In genomic region chr8:70772890-70773289, GRCm38 (mm10) we compare ENCODE assay signal across 13 mouse cellular contexts. TPM values are rescaled to one million over a fixed set of nuclear protein-coding genes. Genes with fewer than 3 reads are reported as not detected.
A peak's percentile ranks its signal among the peaks of the same experiment; 100 is the strongest.
DNase-seq lines count a peak whose midpoint lies in the region; ATAC-seq and TF ChIP-seq lines count a peak whose summit lies in the region.
"Had no signal": no experiment of that assay in that cellular context is flagged by ENCODE, and none has a peak within 500 bp of the region (broad histone marks: within the 10 kb centered on the region; RNA-seq: fewer than 3 reads in every experiment).

No protein-coding gene starts in this region.

- H3K9me3 ChIP-seq in lung, postnatal 0 days (ENCODE audit: low read length): no peaks in the 10 kb centered on the region
- no peaks in the 10 kb centered on the region for H3K9me3 ChIP-seq in embryonic facial prominence, embryonic 15.5 days (replicated peaks)
- no peaks in the 10 kb centered on the region for H3K9me3 ChIP-seq in neural tube, embryonic 15.5 days (replicated peaks)
- H3K9me3 ChIP-seq: heart, embryonic 15.5 days had no signal

- H3K27me3 ChIP-seq in lung, postnatal 0 days (replicated peaks; ENCODE audit: insufficient read depth, low read length): no peaks in the 10 kb centered on the region
- H3K27me3 ChIP-seq in embryonic facial prominence, embryonic 15.5 days: no peaks in the 10 kb centered on the region
- no peaks in the 10 kb centered on the region for H3K27me3 ChIP-seq in neural tube, embryonic 15.5 days (replicated peaks)
- H3K27me3 ChIP-seq: heart, embryonic 15.5 days had no signal

- peak overlapping the region; percentile 94 for H3K27ac ChIP-seq in gastrocnemius, adult 2 months
- H3K27ac ChIP-seq in lung, postnatal 0 days (ENCODE audit: low read length): 0 out of 2 replicates have a peak overlapping the region, but pooled peaks have one; percentile 21
- H3K27ac ChIP-seq in embryonic facial prominence, embryonic 15.5 days (replicated peaks): peak overlapping the region; percentile 69
- H3K27ac ChIP-seq in neural tube, embryonic 15.5 days (replicated peaks): peak overlapping the region; percentile 67; the same call in 1 of the 2 replicates

- no peak for ATAC-seq in lung, postnatal 0 days
- ATAC-seq in embryonic facial prominence, embryonic 15.5 days (ENCODE audit: insufficient number of reproducible peaks, low FRiP score, low TSS enrichment, low read depth): no peak
- ATAC-seq in neural tube, embryonic 15.5 days (ENCODE audit: low FRiP score): no peak
- no peak for ATAC-seq in CD4-positive, CD25-positive, alpha-beta regulatory T cell, adult 4 months
- ATAC-seq: liver, postnatal 0 days had no signal

- intact Hi-C loops in gastrocnemius, adult 2 months (cut with DNase I): loop anchor here (1.0 kb wide), 1 partner anchor 11 kb away; no protein-coding TSS in a partner anchor
- intact Hi-C loops in heart, postnatal 36 days (cut with DNase I): loop anchor here (5.0 kb wide), 1 partner anchor 69 kb away; no protein-coding TSS in a partner anchor

- DNase-seq in gastrocnemius, adult 2 months: peak; percentile 55
- DNase-seq in gastrocnemius, adult 8-10 months (ENCODE audit: low spot score in 2 of 2): no peak
- DNase-seq in lung, postnatal 0 days (ENCODE audit: low spot score): peak; percentile 54
- no peak for DNase-seq in lung, postnatal 4 days
- DNase-seq in heart, postnatal 36 days: no peak
- DNase-seq: embryo, embryonic 11 days; kidney, postnatal 14 days; liver, postnatal 0 days; retina, postnatal 1 day had no signal

- H3K4me3 ChIP-seq in gastrocnemius, adult 2 months: peak overlapping the region; percentile 89
- no peak overlapping the region for H3K4me3 ChIP-seq in lung, postnatal 0 days (ENCODE audit: low read depth, low read length)
- H3K4me3 ChIP-seq in embryonic facial prominence, embryonic 15.5 days (replicated peaks): no peak overlapping the region
- no peak overlapping the region for H3K4me3 ChIP-seq in neural tube, embryonic 15.5 days (replicated peaks)
- H3K4me3 ChIP-seq: heart, embryonic 15.5 days had no signal

- peaks cover 6% of the 10 kb centered on the region; the same call in 1 of the 2 replicates for H3K36me3 ChIP-seq in lung, postnatal 0 days (ENCODE audit: insufficient read depth, low read length)
- H3K36me3 ChIP-seq in embryonic facial prominence, embryonic 15.5 days: peaks cover 41% of the 10 kb centered on the region
- peaks cover 61% of the 10 kb centered on the region for H3K36me3 ChIP-seq in neural tube, embryonic 15.5 days

- 60% methylated on average over 9 of the region's 9 CpGs for WGBS in lung, postnatal 0 days
- WGBS in embryonic facial prominence, embryonic 15.5 days: 80% methylated on average over 9 of the region's 9 CpGs
- WGBS in neural tube, embryonic 15.5 days: 94% methylated on average over 9 of the region's 9 CpGs

- no peak overlapping the region for H3K9ac ChIP-seq in lung, postnatal 0 days (replicated peaks; ENCODE audit: low read depth)
- no peak overlapping the region for H3K9ac ChIP-seq in embryonic facial prominence, embryonic 15.5 days
- H3K9ac ChIP-seq in neural tube, embryonic 15.5 days (replicated peaks): no peak overlapping the region

- H3K4me1 ChIP-seq in lung, postnatal 0 days (ENCODE audit: insufficient read depth, low read depth, low read length): peaks cover 10% of the 10 kb centered on the region; the same call in 1 of the 2 replicates
- peaks cover 50% of the 10 kb centered on the region for H3K4me1 ChIP-seq in embryonic facial prominence, embryonic 15.5 days
- H3K4me1 ChIP-seq in neural tube, embryonic 15.5 days: peaks cover 58% of the 10 kb centered on the region

- TF ChIP-seq EP300 in lung, postnatal 0 days (IDR thresholded peaks at IDR 0.05): no peak

- TF ChIP-seq CTCF in gastrocnemius, adult 2 months (IDR thresholded peaks at IDR 0.05): no peak
- no peak for TF ChIP-seq CTCF in lung, postnatal 0 days (IDR thresholded peaks at IDR 0.05)

- H3K4me2 ChIP-seq in lung, postnatal 0 days (replicated peaks; ENCODE audit: low read depth, low read length): no peak overlapping the region
- peak overlapping the region; percentile 38; the same call in 1 of the 2 replicates for H3K4me2 ChIP-seq in embryonic facial prominence, embryonic 15.5 days (replicated peaks)
- no peak overlapping the region for H3K4me2 ChIP-seq in neural tube, embryonic 15.5 days

RNA-seq across cellular contexts. Expression of gene Pik3r2, which starts 3.6 kb away (rescaled TPM):
- 10 to 100 TPM; 13.9 to 16.2 TPM for total RNA-seq in gastrocnemius, adult 2 months (2021)
- total RNA-seq in gastrocnemius, adult 8-10 months (2022): 10 to 100 TPM; 14.5 to 17.4 (median 16.0) TPM
- polyA plus RNA-seq in lung, postnatal 0 days (2015; fragmentation: Nextera tagmentation; extraction: Ambion mirVana): 28.0 and 30.5 TPM in 2 replicates
- 92.5 and 94.3 TPM in 2 replicates for polyA plus RNA-seq in embryonic facial prominence, embryonic 15.5 days (2015; fragmentation: Nextera tagmentation; extraction: Ambion mirVana)
- 97.5 and 102 TPM in 2 replicates for polyA plus RNA-seq in neural tube, embryonic 15.5 days (2015; fragmentation: Nextera tagmentation; extraction: Ambion mirVana)
- polyA plus RNA-seq in CD4-positive, CD25-positive, alpha-beta regulatory T cell, adult 4 months (2017; shearing (Covaris generic)): 1 to 10 TPM; 4.3 to 4.5 TPM
- total RNA-seq in heart, postnatal 36 days (2021): 10 to 100 TPM; 23.6 to 24.5 TPM

RNA-seq across cellular contexts. Expression of gene Mpv17l2, which starts 12.1 kb away (rescaled TPM):
- total RNA-seq in gastrocnemius, adult 2 months (2021): 10 to 100 TPM; 21.0 to 22.8 TPM
- 10 to 100 TPM; 19.7 to 24.6 (median 22.2) TPM for total RNA-seq in gastrocnemius, adult 8-10 months (2022)
- polyA plus RNA-seq in lung, postnatal 0 days (2015; fragmentation: Nextera tagmentation; extraction: Ambion mirVana): 57.4 and 88.8 TPM in 2 replicates
- 41.7 and 42.3 TPM in 2 replicates for polyA plus RNA-seq in embryonic facial prominence, embryonic 15.5 days (2015; fragmentation: Nextera tagmentation; extraction: Ambion mirVana)
- polyA plus RNA-seq in neural tube, embryonic 15.5 days (2015; fragmentation: Nextera tagmentation; extraction: Ambion mirVana): 40.5 and 43.5 TPM in 2 replicates
- 10 to 100 TPM; 30.2 to 39.2 TPM for polyA plus RNA-seq in CD4-positive, CD25-positive, alpha-beta regulatory T cell, adult 4 months (2017; shearing (Covaris generic))
- total RNA-seq in heart, postnatal 36 days (2021): 10 to 100 TPM; 28.0 to 30.8 TPM

RNA-seq across cellular contexts. Expression of gene Rab3a, which starts 18.4 kb away (rescaled TPM):
- 10 to 100 TPM; 31.9 to 39.8 TPM for total RNA-seq in gastrocnemius, adult 2 months (2021)
- total RNA-seq in gastrocnemius, adult 8-10 months (2022): 10 to 100 TPM; 28.5 to 34.0 (median 32.3) TPM
- polyA plus RNA-seq in lung, postnatal 0 days (2015; fragmentation: Nextera tagmentation; extraction: Ambion mirVana): 17.6 and 28.6 TPM in 2 replicates
- polyA plus RNA-seq in embryonic facial prominence, embryonic 15.5 days (2015; fragmentation: Nextera tagmentation; extraction: Ambion mirVana): 22.7 and 28.6 TPM in 2 replicates
- 536 and 627 TPM in 2 replicates for polyA plus RNA-seq in neural tube, embryonic 15.5 days (2015; fragmentation: Nextera tagmentation; extraction: Ambion mirVana)
- 1 to 10 TPM; 7.5 to 9.6 TPM for polyA plus RNA-seq in CD4-positive, CD25-positive, alpha-beta regulatory T cell, adult 4 months (2017; shearing (Covaris generic))
- 10 to 100 TPM; 45.0 to 49.3 TPM for total RNA-seq in heart, postnatal 36 days (2021)

RNA-seq across cellular contexts. Expression of gene Mast3, which starts 32.0 kb away (rescaled TPM):
- 1 to 10 TPM; 2.7 to 3.6 TPM for total RNA-seq in gastrocnemius, adult 2 months (2021)
- 1 to 10 TPM; 1.7 to 4.5 (median 2.4) TPM for total RNA-seq in gastrocnemius, adult 8-10 months (2022)
- polyA plus RNA-seq in lung, postnatal 0 days (2015; fragmentation: Nextera tagmentation; extraction: Ambion mirVana): 7.3 and 7.6 TPM in 2 replicates
- 19.1 and 20.2 TPM in 2 replicates for polyA plus RNA-seq in embryonic facial prominence, embryonic 15.5 days (2015; fragmentation: Nextera tagmentation; extraction: Ambion mirVana)
- 18.9 and 21.0 TPM in 2 replicates for polyA plus RNA-seq in neural tube, embryonic 15.5 days (2015; fragmentation: Nextera tagmentation; extraction: Ambion mirVana)
- polyA plus RNA-seq in CD4-positive, CD25-positive, alpha-beta regulatory T cell, adult 4 months (2017; shearing (Covaris generic)): 10 to 100 TPM; 15.1 to 17.5 TPM
- total RNA-seq in heart, postnatal 36 days (2021): 1 to 10 TPM; 6.4 to 8.9 TPM

RNA-seq across cellular contexts. Expression of gene Il12rb1, which starts 35.4 kb away (rescaled TPM):
- not detected for total RNA-seq in gastrocnemius, adult 2 months (2021)
- not detected for total RNA-seq in gastrocnemius, adult 8-10 months (2022)
- polyA plus RNA-seq in lung, postnatal 0 days (2015; fragmentation: Nextera tagmentation; extraction: Ambion mirVana): 0.13 and 0.16 TPM in 2 replicates
- 0.26 and 0.28 TPM in 2 replicates for polyA plus RNA-seq in embryonic facial prominence, embryonic 15.5 days (2015; fragmentation: Nextera tagmentation; extraction: Ambion mirVana)
- polyA plus RNA-seq in neural tube, embryonic 15.5 days (2015; fragmentation: Nextera tagmentation; extraction: Ambion mirVana): 0.14 and 1.4 TPM in 2 replicates
- polyA plus RNA-seq in CD4-positive, CD25-positive, alpha-beta regulatory T cell, adult 4 months (2017; shearing (Covaris generic)): 10 to 100 TPM; 13.7 to 24.7 TPM
- not detected for total RNA-seq in heart, postnatal 36 days (2021)

Comparison
In these comparisons a context has a peak if more than half of its experiments do, and no peak if none do; other contexts are left out.
1. DNase-seq: peak in gastrocnemius, adult 2 months (single experiment) and lung, postnatal 0 days (single experiment); none in gastrocnemius, adult 8-10 months (0 of 2), lung, postnatal 4 days (0 of 2) and heart, postnatal 36 days (0 of 2).
2. H3K27ac ChIP-seq: peak in every context shown above with its lines; median percentile 94 in gastrocnemius, adult 2 months; 69 in embryonic facial prominence, embryonic 15.5 days; 67 in neural tube, embryonic 15.5 days; 21 in lung, postnatal 0 days.
3. RNA of gene Rab3a, which starts 18.4 kb away (polyA plus RNA-seq): 536 to 627 TPM in neural tube, embryonic 15.5 days; 22.7 to 28.6 TPM in embryonic facial prominence, embryonic 15.5 days, 17.6 to 28.6 TPM in lung, postnatal 0 days and 7.5 to 9.6 TPM in CD4-positive, CD25-positive, alpha-beta regulatory T cell, adult 4 months; every median in the first group is over 10 times any median in the second.